ENCODE assay signal across 24 mouse cellular contexts in the genomic region with DNA sequence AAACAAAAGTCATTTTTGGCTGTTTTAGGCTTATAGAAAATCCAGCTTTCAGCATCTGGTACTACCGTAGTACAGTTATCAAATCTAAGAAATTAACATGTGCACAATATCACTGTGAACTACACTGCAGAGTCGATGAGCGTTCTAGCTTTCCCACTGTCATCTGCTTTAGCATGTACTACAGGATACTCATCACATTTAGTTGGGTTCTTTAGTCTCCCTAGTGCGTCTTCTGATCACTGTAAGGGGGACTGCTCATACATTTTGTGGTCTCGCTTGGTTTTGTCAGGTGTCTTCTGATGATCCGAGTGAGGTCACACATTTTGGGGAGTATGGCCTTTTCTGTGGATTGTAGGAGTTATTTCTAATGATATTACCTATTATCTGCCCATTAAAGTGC. TPM values are rescaled to one million over a fixed set of nuclear protein-coding genes. Genes with fewer than 3 reads are reported as not detected.
DNase-seq lines count a peak whose midpoint lies in the region; ATAC-seq lines count a peak whose summit lies in the region.
"Had no signal": no experiment of that assay in that cellular context is flagged by ENCODE, and none has a peak within 500 bp of the region (broad histone marks: within the 10 kb centered on the region; RNA-seq: fewer than 3 reads in every experiment).

No protein-coding gene starts in this region.

- H3K27me3 ChIP-seq in intestine, embryonic 16.5 days (replicated peaks; ENCODE audit: control insufficient read depth, insufficient read depth, low read length) = no peaks in the 10 kb centered on the region
- no peaks in the 10 kb centered on the region for H3K27me3 ChIP-seq in intestine, embryonic 15.5 days (replicated peaks)
- H3K27me3 ChIP-seq in liver, embryonic 16.5 days (ENCODE audit: control insufficient read depth, insufficient read depth, low read depth, low read length) = no peaks in the 10 kb centered on the region
- H3K27me3 ChIP-seq: embryonic facial prominence, embryonic 15.5 days; forebrain, embryonic 12.5 days; hindbrain, embryonic 12.5 days; limb, embryonic 13.5 days; lung, embryonic 15.5 days; midbrain, embryonic 12.5 days; Patski had no signal

- H3K9me3 ChIP-seq in intestine, embryonic 16.5 days (ENCODE audit: control insufficient read depth, low read length) = no peaks in the 10 kb centered on the region
- no peaks in the 10 kb centered on the region for H3K9me3 ChIP-seq in intestine, embryonic 15.5 days
- no peaks in the 10 kb centered on the region for H3K9me3 ChIP-seq in liver, embryonic 16.5 days (replicated peaks; ENCODE audit: control insufficient read depth, low read length)
- H3K9me3 ChIP-seq: embryonic facial prominence, embryonic 15.5 days; forebrain, embryonic 12.5 days; heart, embryonic 10.5 days; hindbrain, embryonic 12.5 days; limb, embryonic 13.5 days; lung, embryonic 15.5 days; midbrain, embryonic 12.5 days had no signal

- peak; percentile 59 for DNase-seq in c-Kit-negative CD71-positive TER-119-positive erythroid progenitor cells, embryonic 14.5 days (ENCODE audit: low read depth, low spot score)
- peak; percentile 19 for DNase-seq in liver
- DNase-seq in left cerebral cortex, postnatal 36 days (ENCODE audit: low spot score in 2 of 2) = no peak
- DNase-seq in adrenal gland, adult 8-10 months = no peak
- DNase-seq: cerebellum, adult 8-10 months; cerebellum, postnatal 36 days; heart, postnatal 14 days; kidney, adult 2 months; layer of hippocampus, postnatal 36 days; lung, postnatal 4 days had no signal

- no peaks in the 10 kb centered on the region for H3K36me3 ChIP-seq in intestine, embryonic 16.5 days (ENCODE audit: control insufficient read depth, insufficient read depth, low read length)
- no peaks in the 10 kb centered on the region for H3K36me3 ChIP-seq in intestine, embryonic 15.5 days
- H3K36me3 ChIP-seq in liver, embryonic 16.5 days (ENCODE audit: control insufficient read depth, insufficient read depth) = no peaks in the 10 kb centered on the region
- H3K36me3 ChIP-seq: embryonic facial prominence, embryonic 15.5 days; forebrain, embryonic 12.5 days; heart, embryonic 10.5 days; hindbrain, embryonic 12.5 days; limb, embryonic 13.5 days; lung, embryonic 15.5 days; midbrain, embryonic 12.5 days had no signal

- H3K4me2 ChIP-seq in intestine, embryonic 16.5 days (ENCODE audit: low read depth, low read length) = no peak overlapping the region
- no peak overlapping the region for H3K4me2 ChIP-seq in intestine, embryonic 15.5 days (replicated peaks)
- peak overlapping the region; percentile 58 for H3K4me2 ChIP-seq in liver, embryonic 16.5 days (ENCODE audit: low read depth, low read length)
- H3K4me2 ChIP-seq: embryonic facial prominence, embryonic 15.5 days; forebrain, embryonic 12.5 days; hindbrain, embryonic 12.5 days; limb, embryonic 13.5 days; lung, embryonic 15.5 days; midbrain, embryonic 12.5 days had no signal

- H3K27ac ChIP-seq in intestine, embryonic 16.5 days (ENCODE audit: low read length) = no peak overlapping the region
- H3K27ac ChIP-seq in intestine, embryonic 15.5 days = no peak overlapping the region
- peak overlapping the region; percentile 99 for H3K27ac ChIP-seq in liver, embryonic 16.5 days (ENCODE audit: low read length)
- H3K27ac ChIP-seq: embryonic facial prominence, embryonic 15.5 days; forebrain, embryonic 12.5 days; hindbrain, embryonic 12.5 days; kidney, postnatal 0 days; layer of hippocampus, adult 2 months; limb, embryonic 13.5 days; lung, embryonic 15.5 days; midbrain, embryonic 12.5 days had no signal

- 0 out of 2 replicates have a peak, but pooled peaks have one; percentile 52 for ATAC-seq in intestine, embryonic 16.5 days
- ATAC-seq in intestine, embryonic 15.5 days = no peak
- peak; percentile 57 for ATAC-seq in liver, embryonic 16.5 days (ENCODE audit: low read depth)
- no peak for ATAC-seq in inflammation-experienced regulatory T-cells, adult 6 months
- ATAC-seq: Patski had no signal

- intact Hi-C loops in left cerebral cortex, postnatal 36 days (cut with DNase I) = no loop called here

- no peak overlapping the region for H3K9ac ChIP-seq in intestine, embryonic 16.5 days (ENCODE audit: low read depth, low read length)
- H3K9ac ChIP-seq in intestine, embryonic 15.5 days = no peak overlapping the region
- H3K9ac ChIP-seq in liver, embryonic 16.5 days (ENCODE audit: low read depth, low read length) = peak overlapping the region; percentile 75
- H3K9ac ChIP-seq: embryonic facial prominence, embryonic 15.5 days; forebrain, embryonic 12.5 days; hindbrain, embryonic 12.5 days; limb, embryonic 13.5 days; lung, embryonic 15.5 days; midbrain, embryonic 12.5 days had no signal

- H3K4me3 ChIP-seq in intestine, embryonic 16.5 days (ENCODE audit: low read length) = no peak overlapping the region
- H3K4me3 ChIP-seq in intestine, embryonic 15.5 days (replicated peaks) = no peak overlapping the region
- peak overlapping the region; percentile 46 for H3K4me3 ChIP-seq in liver, embryonic 16.5 days (ENCODE audit: low read depth, low read length)
- H3K4me3 ChIP-seq: embryonic facial prominence, embryonic 15.5 days; forebrain, embryonic 12.5 days; heart, embryonic 10.5 days; hindbrain, embryonic 12.5 days; layer of hippocampus, adult 2 months; limb, embryonic 13.5 days; lung, embryonic 15.5 days; midbrain, embryonic 12.5 days had no signal

- 92% methylated on average over 6 of the region's 6 CpGs for whole genome bisulfite sequencing in intestine, embryonic 16.5 days
- WGBS in intestine, embryonic 15.5 days = 90% methylated on average over 6 of the region's 6 CpGs
- 21% methylated on average over 6 of the region's 6 CpGs for WGBS in liver, embryonic 16.5 days (ENCODE audit: insufficient replicate concordance)

- no peaks in the 10 kb centered on the region for H3K4me1 ChIP-seq in intestine, embryonic 16.5 days (ENCODE audit: control insufficient read depth, insufficient read depth, low read length)
- no peaks in the 10 kb centered on the region for H3K4me1 ChIP-seq in intestine, embryonic 15.5 days (replicated peaks)
- peaks cover 36% of the 10 kb centered on the region for H3K4me1 ChIP-seq in liver, embryonic 16.5 days (ENCODE audit: control insufficient read depth, low read depth, low read length)
- H3K4me1 ChIP-seq: embryonic facial prominence, embryonic 15.5 days; forebrain, embryonic 12.5 days; hindbrain, embryonic 12.5 days; limb, embryonic 13.5 days; lung, embryonic 15.5 days; midbrain, embryonic 12.5 days had no signal

RNA-seq across cellular contexts. Expression of a gene that starts 6.2 kb away (rescaled TPM):
- polyA plus RNA-seq in intestine, embryonic 16.5 days (2015; fragmentation: Nextera tagmentation; extraction: Ambion mirVana) = 10.6 and 11.3 TPM in 2 replicates
- polyA plus RNA-seq in intestine, embryonic 15.5 days (2015; fragmentation: Nextera tagmentation; extraction: Ambion mirVana) = 12.4 and 15.5 TPM in 2 replicates
- 33.3 and 33.6 TPM in 2 replicates for polyA plus RNA-seq in liver, embryonic 16.5 days (2015; fragmentation: Nextera tagmentation; extraction: Ambion mirVana)
- 10 to 100 TPM; 40.7 to 52.1 TPM for total RNA-seq in left cerebral cortex, postnatal 36 days (2021)
- polyA plus RNA-seq in inflammation-experienced regulatory T-cells, adult 6 months (2017; shearing (Covaris generic)) = 1 to 10 TPM; 6.9 to 8.8 (median 7.0) TPM
- total RNA-seq in adrenal gland, adult 8-10 months (2022) = 10 to 100 TPM; 10.3 to 11.8 (median 10.8) TPM

Comparison
In these comparisons a context has a peak if more than half of its experiments do, and no peak if none do; other contexts are left out.
1. ATAC-seq: peak in intestine, embryonic 16.5 days (single experiment) and liver, embryonic 16.5 days (single experiment); none in intestine, embryonic 15.5 days (single experiment) and inflammation-experienced regulatory T-cells, adult 6 months (single experiment).
2. DNase-seq: peak in c-Kit-negative CD71-positive TER-119-positive erythroid progenitor cells, embryonic 14.5 days (single experiment) and liver (single experiment); none in left cerebral cortex, postnatal 36 days (0 of 2) and adrenal gland, adult 8-10 months (single experiment).